Mouse (Mus musculus) stomach, postnatal 0 days (tissue): ENCODE measurements at regions not wholly inside any gene's neighbourhood (a gene's known extent, or its start where the extent isn't known, plus 50 kb on each side); places are given as distances from the start of the nearest gene placed in this dataset.

ENCODE experiments used
- CTCF ChIP-seq: IDR thresholded peaks from 2 replicates; pipeline ENCODE4 v1.5.1; 2016; ENCODE audit warnings: antibody characterized with exemption, low read depth, mild to moderate bottlenecking, moderate library complexity
- EP300 ChIP-seq: optimal IDR thresholded peaks from 2 replicates; pipeline ENCODE3; 2016; ENCODE audit warnings: antibody characterized with exemption

DNA sequence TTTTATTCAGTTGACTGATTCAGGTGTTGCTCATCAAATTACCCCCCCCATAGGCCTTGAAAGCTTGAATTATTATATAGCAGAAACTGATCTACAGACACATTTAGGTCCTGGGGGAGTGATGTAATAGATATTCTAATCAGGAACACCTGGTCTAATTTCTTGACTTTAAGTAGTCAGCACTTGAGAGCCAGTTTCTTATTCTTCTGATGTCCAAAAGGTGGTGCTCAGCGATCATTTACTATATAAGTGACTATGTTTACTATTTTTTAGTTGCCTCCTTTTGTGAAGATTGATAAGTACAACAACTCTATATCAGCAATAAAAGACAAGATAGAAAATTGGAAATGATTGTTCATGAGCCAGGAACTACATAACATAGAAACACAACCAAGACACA is 166.0 kb downstream of the Calcrl start:
- TF ChIP-seq CTCF (peak; percentile 33), EP300 (no peak)
